Comparison of ENCODE assay signal across 11 mouse cellular contexts in genomic region chr8:15601531-15601930, GRCm38 (mm10).
DNase-seq lines count a peak whose midpoint lies in the region; ATAC-seq lines count a peak whose summit lies in the region.
"Had no signal": no experiment of that assay in that cellular context is flagged by ENCODE, and none has a peak within 500 bp of the region (broad histone marks: within the 10 kb centered on the region; RNA-seq: fewer than 3 reads in every experiment).

No protein-coding gene starts in this region.

- H3K4me1 ChIP-seq in midbrain, embryonic 11.5 days (ENCODE audit: control insufficient read depth, insufficient read depth, low read length), result no peaks in the 10 kb centered on the region
- H3K4me1 ChIP-seq in midbrain, embryonic 13.5 days (replicated peaks), result 0 out of 2 replicates have a peak, but pooled peaks cover under 1% of the 10 kb centered on the region
- H3K4me1 ChIP-seq: heart, embryonic 13.5 days had no signal

- no peak overlapping the region for H3K27ac ChIP-seq in midbrain, embryonic 11.5 days (ENCODE audit: low read depth, low read length)
- H3K27ac ChIP-seq in midbrain, embryonic 13.5 days, result no peak overlapping the region
- H3K27ac ChIP-seq: heart, embryonic 13.5 days; macrophage had no signal

- H3K9ac ChIP-seq in midbrain, embryonic 11.5 days (ENCODE audit: low read length), result no peak overlapping the region
- no peak overlapping the region for H3K9ac ChIP-seq in midbrain, embryonic 13.5 days (replicated peaks)
- H3K9ac ChIP-seq: heart, embryonic 13.5 days had no signal

- intact Hi-C loops in gastrocnemius, postnatal 14 days (cut with DNase I; ENCODE audit: low total_unique reads), result no loop called here

- H3K9me3 ChIP-seq in midbrain, embryonic 11.5 days (ENCODE audit: control insufficient read depth, low read length), result no peaks in the 10 kb centered on the region
- no peaks in the 10 kb centered on the region for H3K9me3 ChIP-seq in midbrain, embryonic 13.5 days
- H3K9me3 ChIP-seq: heart, embryonic 13.5 days had no signal

- 78% methylated on average over 4 of the region's 4 CpGs for WGBS in midbrain, embryonic 11.5 days
- WGBS in midbrain, embryonic 13.5 days, result 85% methylated on average over 4 of the region's 4 CpGs

- peak; percentile 7 for DNase-seq in gastrocnemius, postnatal 10 days
- DNase-seq in gastrocnemius, postnatal 14 days, result no peak
- DNase-seq in midbrain, embryonic 11.5 days (ENCODE audit: low spot score, missing footprints), result peak; percentile 69
- DNase-seq in adrenal gland, postnatal 10 days, result peak; percentile 51
- DNase-seq in kidney, postnatal 4 days, result peak; percentile 62 to 68
- DNase-seq in yolk sac, embryonic 10.5 days (ENCODE audit: low spot score), result no peak

- H3K36me3 ChIP-seq in midbrain, embryonic 11.5 days (ENCODE audit: control insufficient read depth, insufficient read depth, low read length), result no peaks in the 10 kb centered on the region
- H3K36me3 ChIP-seq in midbrain, embryonic 13.5 days, result no peaks in the 10 kb centered on the region
- H3K36me3 ChIP-seq: heart, embryonic 13.5 days had no signal

- no peak overlapping the region for H3K4me2 ChIP-seq in midbrain, embryonic 11.5 days
- H3K4me2 ChIP-seq in midbrain, embryonic 13.5 days (replicated peaks), result no peak overlapping the region
- H3K4me2 ChIP-seq: heart, embryonic 13.5 days had no signal

- H3K27me3 ChIP-seq in midbrain, embryonic 11.5 days (ENCODE audit: control insufficient read depth, insufficient read depth, low read length), result no peaks in the 10 kb centered on the region
- H3K27me3 ChIP-seq in midbrain, embryonic 13.5 days, result no peaks in the 10 kb centered on the region
- H3K27me3 ChIP-seq: CH12.LX; heart, embryonic 13.5 days had no signal

- ATAC-seq in midbrain, embryonic 11.5 days (ENCODE audit: low FRiP score), result no peak
- ATAC-seq in midbrain, embryonic 13.5 days, result no peak
- ATAC-seq in megakaryocyte, adult 5-6 weeks (ENCODE audit: poor library complexity, severe bottlenecking), result no peak

- H3K4me3 ChIP-seq in midbrain, embryonic 11.5 days (ENCODE audit: low read depth, low read length), result no peak overlapping the region
- no peak overlapping the region for H3K4me3 ChIP-seq in midbrain, embryonic 13.5 days (replicated peaks)
- H3K4me3 ChIP-seq: heart, embryonic 13.5 days had no signal

Comparison
In these comparisons a context has a peak if more than half of its experiments do, and no peak if none do; other contexts are left out.
1. DNase-seq: peak in gastrocnemius, postnatal 10 days (single experiment), midbrain, embryonic 11.5 days (single experiment), adrenal gland, postnatal 10 days (single experiment) and kidney, postnatal 4 days (2 of 2); none in gastrocnemius, postnatal 14 days (single experiment) and yolk sac, embryonic 10.5 days (single experiment).